Mouse (Mus musculus) cerebellum, adult 8-10 months (tissue): ENCODE measurements around the gene Men1.

Experiments used
- DNase-seq: peaks from one replicate; pipeline ENCODE4 v3.0.0; 2022

The Men1 gene

GRCm38 (mm10) chr19:6372433-6372832 is 37.7 kb downstream of the Men1 start:
- no peak for DNase-seq

- DNase-seq = peak; percentile 83
These were observed 39.0 kb downstream of the Men1 start for GRCm38 (mm10) chr19:6373539-6374400.

- DNase-seq = no peak
These were observed 39.8 kb downstream of the Men1 start for GRCm38 (mm10) chr19:6374571-6374970.

- no peak for DNase-seq
These were observed 40.9 kb downstream of the Men1 start for GRCm38 (mm10) chr19:6375423-6376254.

- DNase-seq = peak; percentile 70
These were observed 41.4 kb downstream of the Men1 start for GRCm38 (mm10) chr19:6376255-6376564.

- DNase-seq = no peak
These were observed 41.9 kb downstream of the Men1 start for GRCm38 (mm10) chr19:6376643-6377042.

GRCm38 (mm10) chr19:6377327-6378040 is 42.7 kb downstream of the Men1 start:
- DNase-seq = no peak

GRCm38 (mm10) chr19:6380411-6381166 is 45.8 kb downstream of the Men1 start:
- DNase-seq = no peak

- no peak for DNase-seq
These were observed 46.5 kb downstream of the Men1 start for GRCm38 (mm10) chr19:6381238-6381637.

GRCm38 (mm10) chr19:6382323-6382924 is 47.6 kb downstream of the Men1 start:
- peak; percentile 63 for DNase-seq

GRCm38 (mm10) chr19:6383470-6383869 is 48.7 kb downstream of the Men1 start:
- DNase-seq = no peak

- no peak for DNase-seq
These were observed 49.3 kb downstream of the Men1 start, which contains the start of gene Pygm for GRCm38 (mm10) chr19:6384128-6384527. Gene Pygm (plus strand): TSS chr19:6384399.

- DNase-seq = no peak
These were observed 50.2 kb downstream of the Men1 start for GRCm38 (mm10) chr19:6384954-6385353.

GRCm38 (mm10) chr19:6385419-6385818 is 50.6 kb downstream of the Men1 start:
- no peak for DNase-seq

- no peak for DNase-seq
These were observed 51.0 kb downstream of the Men1 start for GRCm38 (mm10) chr19:6385821-6386220.

- DNase-seq = no peak
These were observed 51.5 kb downstream of the Men1 start for GRCm38 (mm10) chr19:6386234-6386633.

GRCm38 (mm10) chr19:6388006-6388405 is 53.2 kb downstream of the Men1 start:
- DNase-seq = peak; percentile 63

GRCm38 (mm10) chr19:6389803-6390202 is 55.0 kb downstream of the Men1 start:
- DNase-seq = no peak

- DNase-seq = no peak
These were observed 55.5 kb downstream of the Men1 start for GRCm38 (mm10) chr19:6390251-6390650.
